Mouse (Mus musculus) spleen, postnatal 14 days (tissue): ENCODE data around the gene Lmo2.

Experiments used
- DNase-seq, 2 experiments: peaks; one replicate each; pipeline ENCODE4 v3.0.0; 2021 to 2022; ENCODE audit warnings: low spot score in 2 of 2

The Lmo2 gene

DNA sequence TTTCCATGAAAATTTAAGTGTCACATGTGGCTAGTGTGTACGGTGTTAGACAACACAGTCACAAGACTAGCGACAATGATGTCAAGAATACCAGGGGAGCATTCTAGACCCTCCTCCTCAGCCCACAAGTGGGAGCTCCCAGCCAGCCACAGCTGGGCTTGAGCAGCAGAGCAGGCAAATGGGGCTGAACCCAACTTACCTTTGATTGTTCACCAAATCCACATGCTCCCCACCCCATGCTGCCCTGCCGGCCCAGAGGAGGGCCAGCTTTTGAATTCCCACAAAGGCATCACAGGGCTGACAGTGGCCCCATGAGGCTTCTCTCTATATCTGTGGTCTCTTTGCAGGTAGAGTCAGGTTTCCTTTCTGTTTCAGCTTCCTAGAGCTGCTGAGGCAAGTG, 16.7 kb upstream of the Lmo2 start:
- DNase-seq = no peak

DNA sequence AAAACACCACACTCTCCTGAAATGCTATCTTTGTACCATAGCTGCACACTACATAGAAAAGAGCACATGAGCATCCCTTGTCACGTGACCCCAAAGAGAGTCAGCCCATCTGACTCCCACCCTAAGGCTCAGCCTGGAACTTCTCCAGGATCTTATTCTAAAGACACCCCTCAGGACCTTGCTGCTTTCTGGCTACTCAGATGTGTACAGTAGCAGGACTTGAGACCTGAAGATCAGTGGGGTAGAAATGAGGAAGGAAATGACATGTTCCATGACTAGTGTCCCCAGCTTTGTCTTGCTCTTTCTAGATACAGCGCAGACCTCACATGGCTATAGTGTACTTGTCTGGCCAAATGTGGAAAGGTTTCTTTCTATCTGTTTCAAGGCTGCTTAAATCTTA, 12.9 kb upstream of the Lmo2 start:
- no peak for DNase-seq

- DNase-seq = no peak
Observed at GRCm38 (mm10) chr2:103945571-103946092, 12.2 kb upstream of the Lmo2 start.

DNA sequence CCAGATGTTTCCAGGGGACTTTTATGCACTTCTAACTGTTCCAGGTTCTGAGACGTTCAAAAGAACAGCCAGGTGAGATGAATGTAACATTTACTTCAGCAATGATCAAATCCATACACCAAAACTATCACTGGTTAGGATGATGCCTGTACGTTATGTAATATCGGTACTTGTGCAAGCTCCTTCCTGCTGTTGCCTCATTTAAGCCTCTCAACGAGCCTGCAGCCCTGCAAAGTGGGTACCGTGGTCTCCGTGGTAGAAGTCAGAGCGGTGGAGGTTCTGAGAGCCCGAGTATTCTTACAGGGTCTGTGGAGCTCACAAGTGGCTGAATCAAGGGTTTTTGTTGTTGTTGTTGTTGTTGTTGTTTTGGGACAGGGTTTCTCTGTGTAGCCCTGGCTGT, 10.9 kb upstream of the Lmo2 start:
- DNase-seq = no peak

DNA sequence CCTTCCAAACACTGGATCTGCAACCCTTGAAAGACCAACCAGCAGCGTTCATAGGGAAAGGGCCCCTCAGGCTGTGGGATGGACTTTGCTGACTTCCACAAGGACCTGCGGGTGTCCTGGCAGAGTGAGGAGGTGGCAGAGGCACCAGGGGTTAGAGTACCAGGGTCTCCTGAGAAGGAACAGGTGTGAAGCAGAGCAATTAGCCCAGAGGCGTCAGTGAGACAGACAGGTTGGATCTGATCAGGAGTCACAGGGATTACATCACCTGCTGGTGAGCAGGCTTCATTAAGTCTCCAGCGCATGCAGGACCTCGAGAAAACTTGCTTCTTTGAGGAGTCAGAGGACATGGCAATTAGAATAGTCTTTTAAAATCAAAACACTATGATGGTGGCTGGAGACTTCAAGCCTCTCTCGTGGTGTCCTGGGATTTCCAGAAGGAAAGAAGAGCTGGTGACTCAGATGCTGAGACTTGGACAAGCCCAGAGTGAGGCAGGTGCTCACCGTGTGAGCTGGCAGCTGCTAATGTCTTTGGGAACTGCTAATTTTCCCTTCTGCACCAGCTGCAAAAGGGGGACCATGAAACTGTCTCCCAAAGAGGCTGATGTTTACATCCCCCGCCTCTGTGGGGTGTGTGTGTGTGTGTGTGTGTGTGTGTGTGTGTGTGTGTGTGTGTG, 9.7 kb upstream of the Lmo2 start:
- DNase-seq = no peak

DNA sequence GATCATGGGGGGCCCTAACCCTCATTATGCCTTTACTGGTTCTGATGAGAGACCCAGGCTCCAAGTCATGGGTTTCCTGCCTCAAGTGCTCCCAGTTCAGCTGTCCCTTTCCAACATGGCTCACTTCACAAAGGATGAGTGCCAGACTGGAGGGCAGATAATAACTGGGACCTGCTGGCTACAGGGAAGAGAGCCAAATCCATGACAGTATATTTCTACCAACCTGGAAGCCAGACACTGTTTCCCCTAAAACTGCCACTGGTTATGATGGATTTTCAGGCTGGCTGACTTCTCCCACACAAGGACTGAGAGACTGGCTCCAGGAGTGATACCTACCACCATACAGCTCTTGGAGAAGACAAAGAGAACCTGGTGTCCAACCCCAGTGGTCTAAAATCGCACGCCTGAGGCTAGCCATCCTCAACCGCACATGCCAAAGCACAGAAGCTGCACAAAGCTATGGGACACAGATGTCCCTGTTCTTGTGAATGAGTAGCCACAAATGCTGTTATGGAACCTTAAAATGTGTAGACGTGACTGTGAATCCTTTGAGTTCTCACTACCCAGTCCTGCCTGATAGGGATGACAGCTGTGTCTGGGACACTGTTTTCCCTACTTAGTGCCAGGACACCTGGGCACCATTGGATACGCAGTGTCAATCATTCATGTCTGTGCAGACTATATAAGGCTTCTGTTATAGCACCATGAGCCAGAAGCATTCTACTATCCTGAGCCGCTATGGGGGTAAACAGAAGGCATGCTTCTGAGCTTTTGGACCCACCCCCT, 4.5 kb upstream of the Lmo2 start:
- DNase-seq = no peak

DNA sequence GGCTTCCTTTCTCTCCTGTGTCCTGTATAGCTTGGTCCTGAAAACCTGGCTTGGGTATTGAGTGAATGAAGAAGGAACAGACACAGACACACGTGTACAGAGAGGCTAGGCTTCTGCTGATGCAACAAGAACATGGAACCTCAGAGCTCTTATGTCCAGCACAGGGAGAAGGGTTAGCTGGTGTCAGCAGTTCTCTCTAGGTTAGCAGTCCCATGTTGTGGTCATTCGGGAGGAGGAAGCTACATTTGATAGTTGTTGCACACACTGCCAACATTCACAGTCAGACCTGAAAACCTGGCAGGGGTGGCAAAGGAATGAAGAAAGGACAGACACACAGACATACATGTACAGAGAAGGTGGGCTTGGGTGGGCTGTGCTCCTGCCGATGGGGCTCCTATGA, 2.1 kb upstream of the Lmo2 start:
- no peak for DNase-seq

DNA sequence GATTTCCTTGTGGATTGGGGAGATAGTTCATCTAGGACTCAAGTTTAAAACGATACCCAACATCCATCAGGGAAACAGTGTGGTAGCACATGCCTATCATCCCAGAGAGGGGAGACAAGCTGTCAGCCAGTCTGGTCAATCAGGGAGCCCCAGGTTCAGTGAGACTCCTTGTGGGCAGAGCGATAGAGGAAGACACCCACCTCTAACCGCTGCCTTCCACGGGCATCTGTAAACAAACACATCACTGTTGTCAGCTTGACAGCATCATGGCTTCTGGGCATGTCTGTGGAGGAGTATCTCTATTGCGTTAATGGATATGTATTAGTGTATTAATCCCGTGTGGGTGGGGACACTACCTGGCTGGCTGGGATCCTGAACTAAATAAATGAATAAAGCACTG, 919 bp upstream of the Lmo2 start:
- peak; percentile 44 to 57 for DNase-seq

- no peak for DNase-seq
Observed at GRCm38 (mm10) chr2:103958634-103959033, 848 bp downstream of the Lmo2 start.

- no peak for DNase-seq
Observed at GRCm38 (mm10) chr2:103959066-103959465, 1.3 kb downstream of the Lmo2 start.

- DNase-seq = no peak
Observed at GRCm38 (mm10) chr2:103959574-103959973, 1.8 kb downstream of the Lmo2 start.

GRCm38 (mm10) chr2:103962349-103962748, 4.6 kb downstream of the Lmo2 start:
- no peak for DNase-seq

DNA sequence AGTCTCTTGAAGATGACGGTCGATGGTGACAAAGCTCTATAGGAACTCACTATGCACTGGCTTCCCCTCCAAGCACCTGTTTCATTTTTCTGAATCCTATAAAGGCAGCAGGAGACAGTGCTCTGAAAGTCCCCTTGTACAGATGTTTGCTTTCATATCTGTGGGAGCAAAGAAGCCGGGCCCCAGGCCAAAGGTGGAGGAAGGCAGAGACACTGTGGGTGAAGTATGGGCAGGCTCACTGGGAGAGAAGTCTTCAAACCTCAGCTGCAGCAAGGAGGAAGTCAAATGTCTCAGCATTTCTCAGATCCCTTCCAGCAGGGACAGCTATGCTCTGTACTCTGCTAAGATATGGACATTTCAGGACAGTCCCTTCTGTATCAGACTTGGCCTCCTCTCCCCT, 7.6 kb downstream of the Lmo2 start:
- DNase-seq = no peak

DNA sequence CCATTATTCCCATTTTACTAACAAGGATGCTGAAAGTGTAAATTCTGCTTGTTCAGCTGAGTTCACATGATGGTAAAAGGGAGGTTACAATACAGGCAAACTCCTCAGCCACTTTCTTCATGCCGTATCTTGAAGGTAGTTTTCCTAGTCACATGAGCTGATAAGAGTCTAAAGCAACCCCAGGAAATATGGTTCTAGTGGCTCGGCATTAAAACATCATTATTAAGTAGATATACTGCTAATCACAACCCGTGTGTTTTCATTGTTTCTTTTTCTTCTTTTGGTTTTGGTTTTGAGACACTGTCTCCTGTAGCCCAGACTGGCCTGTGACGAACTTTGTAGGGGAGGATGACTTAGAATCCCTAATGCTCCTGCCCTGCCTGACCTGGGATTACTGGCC, 10.4 kb downstream of the Lmo2 start:
- no peak for DNase-seq

DNA sequence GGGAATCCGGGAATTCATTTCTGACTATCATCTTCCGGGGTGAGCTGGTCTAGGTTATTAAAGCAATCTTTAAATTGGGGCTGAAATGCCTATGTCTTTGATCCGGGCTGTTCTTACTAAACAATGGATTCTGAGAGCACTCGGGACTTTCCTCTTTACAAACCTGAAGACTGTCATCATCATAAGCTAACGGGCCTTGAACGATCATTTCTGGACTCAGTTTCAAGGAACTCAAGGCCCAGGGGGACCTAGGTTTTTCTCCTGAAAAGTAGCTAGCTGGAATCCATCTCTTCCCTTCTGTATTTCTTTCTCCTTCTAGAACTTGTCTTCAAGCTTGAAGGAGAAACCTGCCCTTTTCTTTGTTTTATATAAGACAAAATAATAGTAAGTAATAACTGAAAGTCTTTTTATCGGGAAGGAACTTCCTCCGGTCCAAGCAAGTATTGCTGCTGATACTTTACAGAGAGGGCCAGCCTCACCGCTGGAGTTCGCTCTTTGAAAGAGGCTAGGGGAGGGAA, 11.2 kb downstream of the Lmo2 start:
- DNase-seq = no peak

GRCm38 (mm10) chr2:103969437-103970040, 11.8 kb downstream of the Lmo2 start:
- DNase-seq = peak; percentile 62 to 68

DNA sequence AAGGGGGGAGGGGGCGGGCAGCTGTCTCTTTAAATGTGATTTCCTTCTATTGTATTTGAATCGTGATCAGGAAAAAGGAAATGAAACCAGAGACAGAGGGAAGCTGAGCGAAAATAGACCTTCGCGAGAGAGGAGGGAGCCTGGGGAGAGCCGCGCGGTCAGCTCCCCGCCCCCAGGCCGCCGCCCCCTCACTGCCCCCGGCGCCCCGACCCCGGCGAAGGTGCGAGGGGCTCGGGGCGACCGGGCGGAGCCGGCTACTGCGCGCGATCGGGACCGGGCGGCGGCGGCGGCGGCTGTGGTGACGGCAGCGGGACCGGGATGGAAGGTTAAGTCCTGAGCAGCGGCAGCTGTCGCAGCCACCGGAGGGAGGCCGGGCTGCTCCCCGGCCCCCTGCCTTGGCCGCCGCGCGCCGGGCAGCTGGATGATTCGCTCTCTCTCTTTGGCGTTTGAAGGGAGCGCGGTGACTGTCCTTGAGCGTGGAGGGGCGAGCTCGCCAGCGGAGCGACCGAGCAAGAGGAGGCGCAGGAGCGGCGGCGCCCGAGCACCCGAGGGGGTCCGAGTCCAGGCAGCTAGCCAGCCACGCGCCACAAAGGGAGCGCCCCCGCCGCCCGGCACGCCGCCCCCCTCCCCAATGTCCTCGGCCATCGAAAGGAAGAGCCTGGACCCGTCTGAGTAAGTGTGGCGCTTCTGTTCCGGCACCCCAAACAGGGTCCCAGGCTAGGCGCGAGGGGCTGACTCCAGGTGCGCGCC, 12.4 kb downstream of the Lmo2 start:
- peak; percentile 49 to 61 for DNase-seq

- DNase-seq = peak in 1 of 2 experiments; percentile 23
Observed at GRCm38 (mm10) chr2:103970791-103971649, 13.2 kb downstream of the Lmo2 start.

- no peak for DNase-seq
Observed at GRCm38 (mm10) chr2:103971838-103972237, 14.1 kb downstream of the Lmo2 start.

- DNase-seq = no peak
Observed at GRCm38 (mm10) chr2:103975904-103976303, 18.1 kb downstream of the Lmo2 start.

DNA sequence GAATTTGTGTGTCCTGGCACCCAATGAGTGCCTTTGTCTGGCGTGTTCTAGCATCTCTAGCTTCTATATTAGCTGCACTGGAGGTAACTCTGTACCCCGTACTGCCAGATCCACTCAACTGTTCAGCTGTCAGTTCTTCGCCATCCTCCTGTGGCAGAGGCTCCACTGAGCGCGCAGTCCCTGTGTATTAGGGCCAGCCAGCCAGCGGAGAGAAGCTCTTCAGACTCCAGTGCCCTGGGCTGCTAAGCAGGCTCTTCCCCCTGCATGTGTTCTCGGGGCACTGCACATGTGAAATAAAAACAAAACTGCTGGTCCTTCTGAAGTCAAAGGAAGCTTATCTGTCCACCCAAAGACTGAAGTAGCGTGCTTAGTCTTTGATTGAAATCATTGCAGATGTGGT, 19.4 kb downstream of the Lmo2 start:
- DNase-seq = no peak
